Mouse (Mus musculus) splenic B cell, adult 2 months (primary cell): ENCODE measurements at regions not wholly inside any gene's neighbourhood (a gene's known extent, or its start where the extent isn't known, plus 50 kb on each side); places are given as distances from the start of the nearest gene placed in this dataset.
A peak's percentile ranks its signal among the peaks of the same experiment; 100 is the strongest.
"Not testable (repeated sequence)": the region's sequence is repeated elsewhere in the genome, so short reads cannot be mapped to it uniquely, and the experiment has no call there.

Experiments
- DNase-seq: peaks from one replicate; pipeline ENCODE4 v3.0.0-alpha.2; 2011; ENCODE audit warnings: low read depth, low spot score
- H3K27me3 ChIP-seq: 2 replicates; pipeline ENCODE4 v1.6.1; 2012; ENCODE audit warnings: mild to moderate bottlenecking, low read length, moderate library complexity, mixed read lengths; ENCODE audit not compliant: control insufficient read depth, poor library complexity, insufficient read depth, severe bottlenecking
- H3K36me3 ChIP-seq: 2 replicates; pipeline ENCODE4 v1.6.1; 2012; ENCODE audit warnings: mild to moderate bottlenecking, low read length, moderate library complexity, mixed read lengths; ENCODE audit not compliant: control insufficient read depth, poor library complexity, insufficient read depth, severe bottlenecking

DNA sequence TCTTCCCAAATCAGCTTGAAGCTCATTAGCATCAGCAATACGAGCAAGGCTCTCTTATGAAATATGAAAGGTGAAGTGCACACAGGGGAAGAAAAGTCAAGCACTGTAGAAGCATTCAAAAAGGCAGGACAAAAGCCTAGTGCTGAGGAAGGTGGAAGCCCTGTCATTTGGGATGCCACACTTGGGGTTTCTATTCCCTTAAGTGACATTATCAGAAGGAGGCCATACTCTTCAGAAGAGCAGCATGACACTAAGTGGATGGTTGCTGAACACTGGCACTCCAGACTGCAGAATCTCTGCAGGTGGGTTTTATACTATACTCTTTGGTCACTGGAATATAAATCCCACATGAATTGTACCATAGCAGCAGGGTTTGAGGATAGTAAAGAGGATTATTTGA lies 120.4 kb upstream of the Pcsk1 start:
- no peaks in the 10 kb centered on the region for H3K27me3 ChIP-seq
- H3K36me3 ChIP-seq: no peaks in the 10 kb centered on the region
- no peak for DNase-seq

DNA sequence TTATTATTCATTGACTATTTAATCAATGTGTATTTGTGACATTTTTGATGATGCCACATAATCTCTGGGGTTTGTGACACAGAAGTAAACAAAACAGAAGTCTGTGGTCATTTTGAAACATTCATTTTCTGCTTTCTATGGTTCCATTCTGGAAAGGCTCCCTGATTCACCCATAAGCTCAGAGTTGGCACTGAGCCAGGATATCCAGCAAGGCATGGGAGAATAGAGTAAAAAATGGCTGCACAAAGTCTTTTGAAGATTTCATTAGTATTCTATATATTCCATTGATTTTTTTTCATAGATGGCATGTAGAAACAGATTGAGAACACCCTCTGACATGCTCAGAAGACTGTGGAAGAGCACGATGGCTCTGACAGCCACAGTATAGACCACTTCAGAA lies 133.8 kb upstream of the Pcsk1 start:
- no peak for DNase-seq
- H3K36me3 ChIP-seq: no peaks in the 10 kb centered on the region
- H3K27me3 ChIP-seq: no peaks in the 10 kb centered on the region

DNA sequence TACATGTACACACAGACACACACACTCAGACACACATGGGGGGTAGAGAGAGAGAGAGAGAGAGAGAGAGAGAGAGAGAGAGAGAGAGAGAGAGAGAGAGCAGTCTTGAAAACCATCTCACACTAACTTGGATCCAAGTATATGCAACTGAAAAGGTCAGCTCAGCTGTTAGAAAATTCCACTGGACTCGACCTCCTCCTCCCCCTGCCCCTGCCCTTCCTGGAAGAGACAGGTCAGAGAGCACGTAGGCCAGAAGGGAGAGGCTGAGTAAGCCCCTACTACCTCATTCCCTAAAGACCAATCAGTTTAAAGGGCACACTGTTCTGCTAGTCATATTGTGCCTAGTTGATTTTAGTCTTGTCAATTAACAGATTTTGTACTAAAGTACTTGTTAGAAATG lies 105.0 kb upstream of the Cast start:
- DNase-seq, H3K36me3 ChIP-seq, H3K27me3 ChIP-seq: not testable (repeated sequence)

DNA sequence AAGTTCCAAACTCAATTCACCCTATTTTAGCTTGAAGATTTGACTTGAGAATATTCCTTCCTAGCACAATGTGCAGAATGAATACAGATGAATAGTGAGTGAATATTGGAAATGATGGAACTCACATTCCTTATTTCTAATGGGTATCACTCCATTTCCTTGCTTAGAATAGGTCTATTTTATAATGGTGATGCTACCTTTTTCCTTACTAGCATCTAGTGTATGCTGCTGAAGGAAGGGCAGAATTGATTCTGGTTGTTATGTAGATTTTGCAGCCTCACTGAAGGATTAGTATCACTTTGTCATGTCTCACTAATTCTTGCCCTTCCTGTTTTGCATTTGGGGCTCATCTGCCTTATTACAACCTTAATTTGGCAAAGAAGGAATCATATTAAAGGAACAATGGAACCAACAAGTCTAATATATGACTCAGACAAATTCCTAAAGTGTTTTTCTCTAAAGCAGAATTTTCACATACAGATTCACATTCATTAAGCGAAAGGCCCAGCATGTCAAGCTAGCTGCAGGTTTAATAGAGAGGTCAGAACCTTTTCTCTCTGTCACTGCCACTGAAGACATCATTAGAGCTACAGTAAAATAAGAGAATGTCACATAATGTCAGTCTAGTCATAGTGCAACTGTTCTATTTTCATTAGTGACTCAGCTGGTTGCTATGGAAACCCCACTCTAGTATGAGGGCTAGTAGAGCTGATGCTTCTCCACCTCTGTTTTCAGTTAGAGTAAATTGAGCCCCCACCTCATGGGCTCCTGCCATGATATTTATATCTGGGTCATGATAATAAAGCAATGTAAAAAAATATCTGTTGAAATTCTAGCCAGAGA lies 94.8 kb upstream of the Cast start:
- DNase-seq: no peak
- Histone ChIP-seq H3K27me3 (no peaks in the 10 kb centered on the region), H3K36me3 (no peaks in the 10 kb centered on the region)

DNA sequence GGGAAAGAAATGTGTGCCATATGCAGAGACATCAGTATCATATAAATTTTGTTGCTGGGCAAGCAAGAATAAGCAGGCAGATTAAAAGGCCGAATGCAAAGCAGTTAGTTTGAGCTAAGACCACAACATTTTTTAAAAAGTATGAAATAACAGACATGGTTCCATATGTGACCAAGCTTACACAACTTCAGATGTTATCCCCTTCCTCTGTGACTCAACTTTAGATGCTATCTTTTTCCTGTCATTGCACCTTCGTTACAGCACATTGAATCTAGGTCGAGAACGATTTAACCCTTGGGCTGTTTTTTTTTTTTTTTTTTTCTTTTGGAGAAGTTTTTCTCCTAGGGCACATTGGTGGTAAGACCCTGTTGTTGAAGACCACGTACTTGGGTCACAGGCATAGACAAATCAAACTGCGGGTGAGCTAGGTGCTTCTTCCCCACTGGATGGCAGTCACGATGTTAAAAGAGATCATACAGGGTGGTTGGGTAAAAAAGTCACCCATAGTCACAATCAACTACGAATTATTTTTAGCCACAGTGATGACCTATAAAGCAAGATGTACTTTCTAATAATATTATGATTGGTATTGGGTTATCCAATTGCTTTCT lies 81.4 kb upstream of the Cast start:
- DNase-seq: no peak

DNA sequence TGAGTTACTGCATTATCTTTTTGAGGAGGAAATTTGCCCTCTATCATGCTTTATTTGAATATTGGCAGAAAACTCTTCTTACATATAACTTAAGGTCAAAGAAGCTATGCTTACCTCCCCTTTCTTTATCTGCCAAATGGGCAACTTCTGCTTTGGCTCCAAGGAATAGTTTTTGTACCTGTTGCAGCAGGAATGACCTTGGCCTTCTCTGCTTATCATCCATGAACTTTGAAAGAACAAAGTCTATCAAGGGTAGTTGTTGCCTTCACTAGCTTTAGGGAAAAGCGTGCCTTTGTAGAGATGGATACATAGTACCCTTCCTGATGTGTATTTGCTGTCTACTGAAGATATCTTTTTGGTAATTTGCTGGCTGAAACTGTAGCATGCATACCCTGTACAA lies 59.1 kb upstream of the Cast start:
- no peak for DNase-seq
- Histone ChIP-seq H3K36me3 (no peaks in the 10 kb centered on the region), H3K27me3 (no peaks in the 10 kb centered on the region)

More for the DNA sequence above, 81.4 kb upstream of the Cast start:
- no peaks in the 10 kb centered on the region for H3K27me3 ChIP-seq
- no peaks in the 10 kb centered on the region for H3K36me3 ChIP-seq

DNA sequence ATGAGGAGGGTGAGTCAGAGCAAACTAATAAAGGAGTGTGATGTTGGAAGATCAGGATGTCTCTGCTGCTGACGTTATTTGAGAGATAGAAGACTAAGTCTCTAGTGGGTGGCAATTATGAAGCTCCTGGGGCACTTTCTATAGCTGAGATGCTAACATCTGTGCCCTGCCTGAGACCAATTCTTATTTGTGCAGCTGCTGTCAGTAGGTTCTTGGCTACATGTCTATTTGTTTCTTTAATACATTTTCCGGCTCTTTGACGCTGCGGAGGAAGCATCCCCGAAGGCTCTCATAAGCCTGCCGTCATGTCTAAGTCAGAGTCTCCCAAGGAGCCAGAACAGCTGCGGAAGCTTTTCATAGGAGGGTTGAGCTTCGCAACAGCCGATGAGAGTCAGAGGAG lies 55.4 kb upstream of the Cast start:
- DNase-seq: no peak
- no peaks in the 10 kb centered on the region for H3K27me3 ChIP-seq
- no peaks in the 10 kb centered on the region for H3K36me3 ChIP-seq

DNA sequence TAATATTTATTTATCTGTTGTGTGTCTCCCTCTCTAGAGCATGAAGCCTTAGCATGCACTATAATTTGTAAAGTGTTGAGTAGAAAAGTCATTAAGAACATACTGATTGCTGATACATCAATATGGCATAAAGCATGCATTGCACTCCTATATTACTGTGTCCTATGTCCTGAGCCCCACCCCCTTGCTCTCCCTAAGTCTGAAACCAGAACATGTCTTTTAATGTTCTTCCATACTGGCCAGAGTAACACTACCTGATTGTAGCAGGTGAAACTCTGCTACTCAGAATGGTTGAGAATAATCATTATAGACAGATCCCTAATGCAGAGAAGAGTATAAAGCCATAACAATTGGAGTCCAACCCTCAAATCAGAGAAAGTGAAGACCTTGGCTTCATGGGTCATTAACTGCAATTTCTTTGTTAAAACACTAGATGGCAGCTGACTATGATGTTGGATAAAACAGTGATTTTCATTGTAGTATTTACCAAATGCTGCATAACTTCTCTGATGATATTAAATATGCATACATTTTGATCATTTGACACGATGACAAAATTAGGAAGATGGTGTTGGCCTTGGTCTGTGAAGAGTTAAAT lies 52.9 kb upstream of the Cast start:
- H3K36me3 ChIP-seq: no peaks in the 10 kb centered on the region
- no peaks in the 10 kb centered on the region for H3K27me3 ChIP-seq
- peak; percentile 36 for DNase-seq
